Mouse (Mus musculus) left cerebral cortex, postnatal 4 days (tissue): ENCODE data around the gene Gm28043. TPM values are rescaled to one million over a fixed set of nuclear protein-coding genes. Genes with fewer than 3 reads are reported as not detected.
"Not testable (repeated sequence)": the region's sequence is repeated elsewhere in the genome, so short reads cannot be mapped to it uniquely, and the experiment has no call there.

Experiments used
- DNase-seq: peaks from one replicate; pipeline ENCODE4 v3.0.0-alpha.2; 2022
- intact Hi-C: fragments of 180-260 bp; cut with DNase I; formaldehyde crosslinking; loops from one replicate; pipeline ENCODE4 v1.15.1; 2025
- total RNA-seq, 2 experiments: library from RNA; stranded (reverse); gene quantifications; 2 replicates each; pipeline ENCODE4 v1.2.3; 2021

The Gm28043 gene
- total RNA-seq = 1 to 10 TPM; 4.9 to 5.5 TPM

DNA sequence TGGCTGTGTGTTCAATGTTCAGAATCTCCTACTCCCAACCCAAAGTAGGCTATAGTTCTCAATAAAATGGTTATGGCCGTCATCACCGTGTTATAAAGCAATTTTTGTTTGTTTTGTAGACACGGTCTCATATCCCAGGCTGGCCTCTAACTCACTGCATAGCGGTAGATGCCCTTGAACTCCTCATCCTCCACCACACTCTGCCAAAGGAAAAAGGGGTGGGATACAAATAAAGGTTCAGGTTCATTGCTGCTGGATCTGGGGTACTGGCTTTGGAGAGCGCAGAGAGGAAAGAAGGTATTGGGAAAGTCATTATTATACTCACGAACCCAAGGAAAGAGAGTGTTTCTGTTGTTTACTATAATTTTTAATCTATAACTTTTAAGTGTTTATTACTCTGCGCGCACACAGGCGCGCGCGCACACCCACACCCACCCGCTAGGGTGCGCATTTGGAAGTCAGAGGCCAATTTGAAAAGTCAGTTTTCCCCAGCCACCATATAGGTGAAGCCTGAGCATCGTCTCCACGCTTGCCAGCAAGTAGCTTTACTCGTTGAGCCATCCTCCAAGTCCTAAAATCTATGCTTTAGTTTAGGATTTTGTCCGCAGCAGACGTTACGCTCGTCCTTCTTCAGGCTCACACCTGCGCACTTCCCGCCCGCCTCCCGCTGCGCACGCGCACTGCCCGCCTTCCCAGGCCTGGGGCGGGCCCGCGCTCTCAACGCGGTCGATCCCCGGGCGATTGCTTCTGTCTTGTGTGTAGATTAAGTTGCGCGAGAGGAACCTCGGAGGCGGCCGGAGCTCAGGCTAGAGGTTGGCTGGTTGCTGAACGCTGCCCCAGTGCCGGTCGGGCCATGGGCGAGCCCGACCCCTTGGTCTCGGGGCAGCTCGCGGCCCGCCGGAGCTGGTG, at the start of gene Gm28043, which contains the start of gene Rnf8:
Gene Gm28043, plus strand, starts transcription at position 762 of the 909 bp plus-strand sequence.
Gene Rnf8, plus strand, starts transcription at position 676 of the 909 bp plus-strand sequence.
- peak; percentile 95 for DNase-seq
- intact Hi-C loops = loop anchor here (10.0 kb wide), 1 partner anchor 270 kb away; no protein-coding TSS in a partner anchor

DNA sequence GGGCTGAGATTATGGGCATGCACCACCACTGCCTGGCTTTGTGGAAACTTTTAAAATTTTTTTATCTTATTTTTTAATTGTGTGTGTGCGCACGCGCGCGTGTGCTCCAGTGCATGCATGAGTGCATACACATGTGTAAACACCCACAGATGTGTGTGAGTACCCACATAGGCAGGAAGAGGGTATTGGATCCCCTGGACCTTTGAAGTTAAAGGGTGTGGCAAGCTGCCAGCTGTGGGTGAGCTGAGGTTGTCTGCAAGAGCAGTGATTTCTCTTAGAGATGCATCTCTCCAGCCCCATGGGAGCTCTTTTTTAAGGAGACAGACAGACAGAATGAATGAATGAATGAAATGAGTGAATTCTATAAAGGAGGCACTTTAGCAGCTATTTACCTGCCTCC, 49.2 kb upstream of the Gm28043 start:
- DNase-seq = no peak
- intact Hi-C loops = no loop called here

DNA sequence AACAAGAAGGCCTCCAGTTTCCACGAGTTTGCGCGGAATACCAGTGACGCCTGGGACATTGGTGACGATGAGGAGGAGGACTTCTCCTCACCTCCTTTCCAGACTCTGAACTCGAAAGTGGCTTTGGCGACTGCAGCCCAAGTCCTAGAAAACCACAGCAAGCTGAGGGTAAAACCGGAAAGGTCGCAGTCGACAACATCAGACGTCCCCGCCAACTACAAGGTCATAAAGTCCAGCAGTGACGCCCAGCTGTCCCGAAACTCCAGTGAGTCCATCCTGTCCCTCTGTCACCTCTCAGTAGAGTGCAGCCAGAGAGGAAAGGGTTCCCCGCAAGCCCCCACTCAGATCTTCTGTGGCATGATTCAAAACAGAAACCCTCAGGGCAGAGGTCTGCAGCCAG, 46.2 kb upstream of the Gm28043 start:
- intact Hi-C loops = no loop called here
- no peak for DNase-seq

DNA sequence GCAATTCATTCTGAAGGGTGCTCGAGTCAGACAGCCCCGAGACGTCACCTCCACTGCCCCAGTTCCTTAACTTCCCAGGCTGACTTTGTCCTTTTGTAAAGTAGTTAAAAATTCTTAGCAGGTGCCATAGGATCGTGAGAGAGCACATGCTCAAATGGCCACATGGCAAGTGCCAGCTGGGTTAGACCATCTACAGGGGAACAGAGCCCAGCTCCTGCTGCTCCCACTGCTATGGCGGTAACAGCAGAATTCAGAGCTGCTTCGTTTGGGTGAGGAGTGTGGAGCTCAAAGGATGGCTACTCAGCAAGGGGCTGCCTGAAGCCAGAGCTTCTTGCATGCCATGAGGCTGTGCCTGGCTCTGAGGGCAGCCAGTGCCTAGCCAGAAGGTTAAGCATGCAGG, 44.8 kb upstream of the Gm28043 start:
- intact Hi-C loops = no loop called here
- DNase-seq = no peak

DNA sequence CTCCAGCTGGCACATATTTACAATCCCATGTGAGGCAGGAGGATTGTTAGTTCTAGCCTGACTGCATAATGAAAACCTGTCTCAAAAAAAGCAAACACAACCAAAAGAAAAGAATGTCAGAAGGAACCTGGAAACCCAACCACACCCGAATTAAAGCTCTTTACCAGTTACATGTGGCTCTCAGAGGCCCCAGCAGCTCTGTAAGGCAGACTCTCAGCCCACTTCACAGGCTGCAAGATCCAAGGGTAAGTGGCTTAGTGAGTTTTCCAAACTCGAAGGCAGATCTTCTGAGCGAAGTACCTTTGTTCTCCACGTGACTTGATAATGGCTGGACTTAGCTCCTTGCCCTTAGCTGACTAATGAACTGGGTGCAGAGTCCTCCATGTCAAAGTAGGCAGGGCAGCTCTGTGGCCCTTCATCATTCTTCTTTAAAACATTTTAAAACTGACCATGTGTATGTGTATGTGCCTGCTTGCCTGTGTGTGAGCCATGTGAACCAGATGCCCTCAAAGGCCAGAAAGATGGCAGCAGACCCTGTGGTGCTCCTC, 35.0 kb upstream of the Gm28043 start:
- no peak for DNase-seq
- intact Hi-C loops = no loop called here

DNA sequence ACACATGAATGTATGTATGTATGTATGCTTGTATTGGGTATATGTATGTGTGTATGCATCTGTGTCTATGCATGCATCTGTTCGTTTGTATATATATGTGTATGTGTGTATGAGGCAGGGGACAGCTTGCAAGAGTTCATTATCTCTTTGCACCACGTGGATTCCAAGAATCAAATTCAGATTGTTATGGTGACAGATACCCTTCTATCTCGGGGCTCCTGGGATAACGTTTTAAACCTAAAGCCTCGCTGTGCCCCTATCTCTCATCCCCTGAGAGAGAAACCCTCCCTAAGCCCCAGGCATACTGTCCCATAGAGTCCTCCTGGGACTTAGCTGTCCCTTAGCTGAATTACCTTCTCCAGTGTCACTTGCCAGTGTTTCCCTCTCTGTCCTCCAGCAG, 31.1 kb upstream of the Gm28043 start:
- DNase-seq = no peak
- intact Hi-C loops = no loop called here

DNA sequence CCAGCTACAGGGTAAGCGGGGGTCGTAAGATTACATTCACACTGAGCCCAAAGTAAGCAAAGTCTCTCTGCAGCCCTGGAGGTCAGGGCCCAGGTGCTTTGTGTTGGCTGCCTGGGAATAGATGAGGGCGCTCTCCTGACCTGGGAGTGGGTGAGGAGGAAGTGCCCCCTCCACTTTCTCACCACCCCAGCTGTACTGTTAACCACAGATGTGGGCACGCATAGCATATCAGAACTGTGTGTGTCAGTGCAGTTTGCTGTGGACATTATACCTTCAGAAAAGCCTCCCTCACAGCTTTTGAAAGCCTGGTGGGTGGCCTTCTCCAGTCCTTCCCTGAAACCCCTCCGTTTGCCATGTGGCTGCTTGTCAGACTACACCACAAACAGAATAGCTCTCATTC, 30.4 kb upstream of the Gm28043 start:
- no peak for DNase-seq
- intact Hi-C loops = no loop called here

DNA sequence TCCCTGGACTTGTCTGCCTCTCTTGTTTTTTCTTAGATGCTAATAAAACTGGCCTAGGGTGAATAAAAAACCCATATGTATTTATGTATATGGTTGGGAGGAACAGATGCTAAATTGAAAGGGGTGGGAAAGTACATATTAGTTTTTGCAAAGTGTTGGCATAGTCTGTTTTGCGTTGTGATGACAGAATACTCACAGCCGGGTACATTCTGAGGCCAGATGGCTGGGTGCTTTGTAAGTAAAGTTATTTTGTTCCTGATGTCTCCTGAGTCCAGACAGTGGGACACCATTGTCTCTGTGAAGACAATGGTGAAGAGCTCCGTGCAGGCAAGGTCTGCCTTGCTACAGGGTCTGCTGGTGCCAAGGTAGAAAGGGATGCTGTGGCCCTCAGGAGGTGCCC, 29.9 kb upstream of the Gm28043 start:
- intact Hi-C loops = no loop called here
- DNase-seq = no peak

DNA sequence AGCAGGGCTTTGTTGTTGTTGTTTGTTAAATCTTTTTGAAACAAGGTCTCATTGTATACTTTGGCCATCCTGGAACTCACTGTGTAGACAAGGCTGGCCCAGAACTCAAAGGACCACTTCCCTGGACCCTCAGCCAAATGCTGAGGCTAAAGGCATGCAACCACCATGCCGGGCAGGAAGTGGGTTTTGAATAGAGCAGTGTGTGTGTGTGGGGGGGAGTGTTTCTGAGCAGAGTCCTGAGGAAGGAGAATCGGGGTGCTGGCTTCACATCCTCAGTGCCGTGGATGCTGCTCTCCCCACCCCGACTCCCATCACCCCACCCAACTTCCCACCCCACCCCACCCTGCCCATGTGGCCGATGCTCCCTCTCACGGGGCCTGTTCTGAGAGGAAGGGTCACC, 29.2 kb upstream of the Gm28043 start:
- DNase-seq = no peak
- intact Hi-C loops = no loop called here

DNA sequence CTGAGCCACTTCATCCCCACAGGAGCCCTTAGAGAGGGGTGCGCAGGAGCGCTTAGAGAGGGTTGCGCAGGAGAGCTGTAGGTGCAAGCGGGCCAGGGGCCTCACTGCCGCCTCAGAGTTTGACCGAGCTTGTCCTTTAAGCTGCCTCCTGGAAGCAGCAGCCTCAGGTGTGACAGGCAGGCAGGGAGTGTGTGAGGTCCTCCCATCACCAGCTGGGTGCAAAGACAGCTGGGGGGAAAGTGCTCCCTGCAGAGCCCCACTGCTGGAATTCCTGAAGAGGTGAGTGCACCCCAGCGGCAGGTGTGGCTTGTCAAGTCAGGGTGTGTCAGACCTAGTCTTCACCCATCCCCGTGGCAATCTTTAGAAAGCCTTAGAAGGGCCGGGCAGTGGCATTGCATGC, 27.8 kb upstream of the Gm28043 start:
- DNase-seq = no peak
- intact Hi-C loops = no loop called here

DNA sequence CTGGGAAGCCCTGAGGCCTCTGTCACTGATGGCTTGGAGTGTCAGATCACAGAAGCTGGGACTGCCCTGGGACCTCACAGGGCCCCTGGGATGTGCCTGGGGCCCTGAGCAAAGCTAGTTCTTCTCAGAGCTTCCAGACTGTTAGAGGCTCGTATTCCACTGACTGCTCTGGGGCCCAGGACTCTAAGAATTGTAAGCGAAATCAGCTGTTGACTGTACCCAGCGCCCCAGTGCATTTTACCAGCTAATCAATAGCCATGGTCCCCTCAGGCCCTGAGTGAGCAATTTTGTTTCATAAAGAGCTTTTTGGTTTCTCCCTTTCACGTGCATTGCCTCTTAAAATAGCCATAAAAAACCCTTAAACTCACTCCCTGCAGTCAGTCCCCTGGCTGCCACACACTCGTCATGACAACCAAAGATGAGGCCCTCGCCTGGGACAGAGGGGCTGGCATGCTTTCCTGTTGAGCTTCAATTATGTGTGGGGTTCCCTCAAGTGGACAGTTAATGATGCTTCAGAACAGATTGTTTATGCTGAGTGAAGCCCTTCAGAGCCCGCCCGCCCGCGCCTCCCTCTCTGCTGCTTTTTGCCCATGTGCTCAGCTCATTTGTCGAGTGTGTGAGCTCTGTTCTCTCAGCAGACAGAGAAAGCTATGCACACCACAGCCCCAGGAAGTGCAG, 25.3 kb upstream of the Gm28043 start:
- peak; percentile 63 for DNase-seq

DNA sequence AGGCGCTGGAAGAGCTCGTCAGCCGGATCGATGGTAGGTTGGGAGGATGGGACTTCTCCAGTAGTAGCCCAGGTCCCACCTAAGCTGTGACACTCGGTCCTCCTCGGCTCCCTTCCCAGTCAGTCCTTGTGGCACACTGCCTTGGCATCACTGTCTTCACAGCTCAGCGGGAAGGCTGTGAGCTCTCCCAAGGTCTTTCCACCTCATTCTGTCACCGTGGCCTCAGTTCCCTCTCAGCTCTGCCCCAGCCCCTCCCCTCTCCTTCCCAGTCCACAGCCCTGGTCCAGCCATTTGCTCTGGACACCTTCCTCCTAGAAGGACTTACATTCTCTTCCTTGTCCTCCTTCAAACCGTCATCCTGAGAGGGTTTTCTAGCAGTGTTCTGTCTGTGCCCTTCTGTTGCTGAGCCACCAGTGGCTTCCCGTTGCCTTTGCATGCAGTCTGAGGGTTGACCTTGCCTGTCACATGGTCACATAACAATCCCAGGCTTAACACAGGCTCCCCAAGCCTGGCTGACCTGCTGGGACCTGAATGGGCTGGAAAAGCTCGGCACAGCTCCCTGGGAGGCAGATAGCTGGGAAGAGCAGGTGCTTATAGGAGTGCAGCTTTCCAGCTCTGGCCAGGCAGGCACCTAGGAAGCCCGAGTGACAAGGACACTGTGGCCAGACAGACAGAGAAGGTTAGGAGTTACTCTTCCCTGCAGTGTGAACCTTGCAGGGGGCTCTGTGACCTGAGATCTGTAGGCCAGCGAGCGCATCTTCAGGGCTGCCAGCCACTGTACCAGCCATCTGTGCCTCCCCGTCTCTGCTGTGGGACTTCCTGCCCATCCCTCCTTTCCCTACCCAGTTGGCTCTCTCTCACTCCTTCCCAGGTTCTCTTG, 18.5 kb upstream of the Gm28043 start:
- DNase-seq = no peak
- intact Hi-C loops = no loop called here

More for the DNA sequence above, 25.3 kb upstream of the Gm28043 start:
- intact Hi-C loops = no loop called here

DNA sequence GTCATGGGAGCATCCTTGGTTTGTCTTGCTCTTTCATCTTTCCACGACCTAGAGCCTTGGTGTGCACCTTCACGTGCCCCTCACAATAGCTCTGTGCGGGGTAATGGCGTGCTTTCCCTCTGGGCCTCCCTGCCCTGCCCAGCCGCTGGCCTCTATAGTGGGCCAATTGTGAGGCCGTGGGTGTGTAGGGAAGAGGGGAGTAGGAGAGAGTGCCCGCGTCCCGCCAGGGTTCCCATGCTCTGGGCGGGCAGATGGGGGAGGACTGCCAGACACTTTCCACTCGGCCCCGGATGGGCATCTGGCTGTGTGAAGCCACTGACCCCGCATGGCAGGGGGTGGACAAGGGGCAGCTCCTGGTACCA, 17.9 kb upstream of the Gm28043 start:
- no peak for DNase-seq
- intact Hi-C loops = no loop called here

DNA sequence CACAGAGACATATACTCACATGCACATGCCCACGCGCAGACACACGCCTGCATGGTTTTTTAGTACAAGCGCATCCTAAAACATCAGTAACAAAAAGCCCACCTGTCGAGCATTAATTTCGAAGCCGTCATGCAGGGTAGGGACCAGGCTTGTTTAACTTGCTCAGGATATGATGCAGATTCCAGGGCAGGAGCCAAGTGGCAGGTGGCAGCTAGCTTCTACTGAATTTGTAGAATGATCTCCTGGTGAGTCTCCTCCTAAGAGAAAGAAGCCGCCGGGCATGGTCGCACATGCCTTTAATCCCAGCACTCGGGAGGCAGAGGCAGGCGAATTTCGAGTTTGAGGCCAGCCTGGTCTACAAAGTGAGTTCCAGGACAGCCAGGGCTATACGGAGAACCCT, 15.6 kb upstream of the Gm28043 start:
- intact Hi-C loops = no loop called here
- no peak for DNase-seq

DNA sequence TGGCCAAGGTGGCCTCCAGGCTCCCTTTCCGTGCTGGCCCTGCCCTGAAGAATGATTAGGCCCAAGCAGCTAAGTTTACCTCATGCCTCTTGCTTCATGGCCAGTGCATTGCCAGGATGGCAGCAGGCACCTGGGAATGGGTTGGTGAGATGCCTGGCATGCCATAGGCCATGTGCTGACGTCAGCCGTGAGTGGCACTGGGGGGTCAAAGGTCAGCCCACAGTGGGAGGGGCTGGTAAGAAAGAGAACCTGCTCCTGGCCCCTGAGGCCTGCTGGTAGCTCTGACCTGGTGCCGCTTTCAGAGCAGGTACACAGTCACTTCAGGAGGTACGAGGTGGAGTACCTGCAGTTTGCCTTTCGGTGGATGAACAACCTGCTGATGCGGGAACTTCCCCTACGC, 15.1 kb upstream of the Gm28043 start:
- no peak for DNase-seq
- intact Hi-C loops = no loop called here

DNA sequence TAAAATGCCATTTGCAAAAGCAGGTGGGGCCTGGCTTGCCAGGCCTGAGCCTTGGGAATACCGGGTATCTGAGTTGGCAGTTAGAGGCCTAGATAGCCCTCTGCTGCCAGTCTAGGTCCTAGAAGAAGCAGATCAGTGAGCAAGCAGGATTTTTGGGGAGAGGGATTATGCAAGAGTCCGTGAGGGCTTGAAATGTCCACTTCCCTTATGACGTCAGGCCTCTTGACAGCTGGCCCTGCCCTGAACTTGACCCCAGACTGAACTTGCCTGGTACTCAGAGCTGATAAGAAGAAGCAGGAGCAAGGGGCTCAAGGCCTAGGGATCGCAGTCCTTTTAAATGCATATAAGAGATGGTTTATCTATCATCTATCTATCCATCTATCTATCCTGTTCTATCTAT, 13.3 kb upstream of the Gm28043 start:
- no peak for DNase-seq
- intact Hi-C loops = no loop called here

DNA sequence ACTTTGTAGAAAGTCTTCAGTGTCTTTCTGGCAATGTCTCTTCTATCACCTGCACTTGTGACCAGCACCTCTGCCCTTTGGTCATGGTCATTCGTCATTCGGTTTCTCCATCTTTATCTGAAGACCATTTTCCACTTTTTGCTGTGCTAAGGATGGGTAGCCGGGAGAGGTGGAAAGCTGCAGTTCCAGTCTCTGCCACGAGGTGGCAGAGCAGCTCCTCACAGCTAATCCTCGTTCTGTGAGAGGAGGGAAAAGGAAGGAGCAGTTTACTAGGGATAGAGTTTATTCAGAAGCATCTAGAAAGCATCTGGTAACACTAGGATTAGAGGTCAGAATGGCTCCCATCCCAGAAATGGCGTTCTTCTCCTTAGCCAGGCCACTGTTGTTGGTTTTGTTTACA, 11.4 kb upstream of the Gm28043 start:
- DNase-seq = peak; percentile 85
- intact Hi-C loops = no loop called here

DNA sequence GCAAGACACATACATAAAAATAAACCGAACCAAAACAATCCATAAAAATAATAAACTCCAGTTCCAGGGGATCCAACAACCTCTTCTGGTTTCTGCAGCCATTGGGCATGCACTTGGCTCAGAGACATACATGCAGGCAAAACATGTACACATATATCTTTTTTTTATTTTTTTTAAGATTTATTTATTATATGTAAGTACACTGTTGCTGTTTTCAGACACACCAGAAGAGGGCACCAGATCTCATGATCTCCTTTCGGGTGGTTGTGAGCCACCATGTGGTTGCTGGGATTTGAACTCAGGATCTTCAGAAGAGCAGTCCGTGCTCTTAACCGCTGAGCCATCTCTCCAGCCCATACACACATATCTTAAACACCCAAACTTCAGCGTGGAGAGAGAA, 1.2 kb upstream of the Gm28043 start:
- intact Hi-C loops = loop anchor here (10.0 kb wide), 1 partner anchor 271 kb away; no protein-coding TSS in a partner anchor
- DNase-seq = not testable (repeated sequence)

DNA sequence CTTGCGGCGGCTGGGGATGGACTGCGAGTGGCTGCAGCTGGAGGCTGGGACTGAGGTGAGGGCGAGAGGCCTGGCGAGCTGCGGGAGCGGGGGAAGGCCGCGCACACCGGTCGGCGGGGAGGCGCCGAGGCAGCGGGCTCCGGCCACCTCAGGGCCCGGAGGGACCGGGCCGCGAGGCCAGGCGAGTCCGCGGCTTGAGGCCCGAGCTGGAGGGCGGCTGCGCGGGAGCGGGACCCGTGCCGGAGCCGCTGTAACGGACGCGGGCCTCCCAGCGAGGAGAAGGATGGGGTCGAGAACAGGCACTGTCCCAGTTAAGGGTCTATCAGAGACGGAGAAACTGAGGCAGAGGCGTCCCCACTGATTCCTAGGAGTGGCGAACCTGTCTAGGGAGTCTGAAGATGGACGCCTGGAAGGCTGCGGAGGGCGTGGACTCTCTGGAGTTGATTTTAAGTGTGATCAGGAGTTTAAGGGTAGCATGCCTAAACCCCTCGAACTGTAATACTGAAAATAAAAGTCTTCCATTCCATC, 412 bp downstream of the Gm28043 start:
- DNase-seq = no peak
- intact Hi-C loops = loop anchor here (10.0 kb wide), 1 partner anchor 270 kb away; no protein-coding TSS in a partner anchor

DNA sequence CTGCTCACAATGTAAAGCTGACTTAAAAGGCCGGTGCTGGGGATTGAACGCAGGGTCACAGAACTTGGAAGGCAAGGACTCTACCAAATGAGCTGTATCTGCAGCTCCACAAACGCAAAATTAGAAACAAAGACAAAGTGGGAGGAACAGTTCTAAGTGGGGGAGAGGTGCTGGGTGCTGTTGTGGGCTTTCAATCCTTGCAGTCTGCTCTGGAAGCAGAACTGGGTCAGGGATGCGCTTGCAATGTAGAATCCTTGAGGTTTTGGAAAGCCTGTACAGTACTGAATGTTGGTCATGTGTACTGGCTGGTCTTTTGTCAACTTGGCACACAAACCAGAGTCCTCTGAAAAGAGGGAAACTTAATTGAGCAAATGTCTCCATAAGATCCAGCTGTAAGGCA, 940 bp downstream of the Gm28043 start:
- no peak for DNase-seq
- intact Hi-C loops = loop anchor here (10.0 kb wide), 1 partner anchor 269 kb away; no protein-coding TSS in a partner anchor
